Comparison of ENCODE assay signal across 22 mouse cellular contexts in the genomic region with DNA sequence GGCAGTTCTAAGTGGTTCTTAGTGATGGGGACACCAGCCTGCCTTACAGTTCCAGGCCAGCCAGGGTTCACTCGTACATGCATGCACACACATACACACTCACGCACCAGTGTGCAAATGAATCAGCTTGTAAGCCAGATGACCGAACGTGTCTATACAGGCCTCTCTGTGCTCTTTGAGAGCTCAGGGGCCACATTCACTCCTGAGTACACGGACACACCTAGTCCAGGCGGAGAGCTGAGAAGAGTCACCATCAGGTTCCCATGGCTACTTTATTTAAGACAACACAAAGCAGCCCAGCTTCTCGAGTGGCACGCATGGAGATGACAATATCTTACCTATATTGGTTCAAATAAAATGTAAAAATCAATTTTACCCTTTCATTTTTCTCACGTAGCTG. TPM values are rescaled to one million over a fixed set of nuclear protein-coding genes. Genes with fewer than 3 reads are reported as not detected.
DNase-seq lines count a peak whose midpoint lies in the region; ATAC-seq lines count a peak whose summit lies in the region.
"Had no signal": no experiment of that assay in that cellular context is flagged by ENCODE, and none has a peak within 500 bp of the region (broad histone marks: within the 10 kb centered on the region; RNA-seq: fewer than 3 reads in every experiment).

No protein-coding gene starts in this region.

- H3K4me1 ChIP-seq in lung, embryonic 15.5 days, result peaks cover 18% of the 10 kb centered on the region
- H3K4me1 ChIP-seq in stomach, embryonic 16.5 days (ENCODE audit: control insufficient read depth, insufficient read depth, low read length), result peaks cover 15% of the 10 kb centered on the region
- H3K4me1 ChIP-seq in midbrain, embryonic 16.5 days (ENCODE audit: control insufficient read depth, insufficient read depth, low read length), result peaks cover 13% of the 10 kb centered on the region

- no peak overlapping the region for H3K4me3 ChIP-seq in lung, embryonic 15.5 days
- no peak overlapping the region for H3K4me3 ChIP-seq in stomach, embryonic 16.5 days (replicated peaks; ENCODE audit: low read length)
- H3K4me3 ChIP-seq in midbrain, embryonic 16.5 days (ENCODE audit: low read depth, low read length), result no peak overlapping the region
- H3K4me3 ChIP-seq: forebrain, embryonic 10.5 days; forebrain, embryonic 13.5 days; gastrocnemius, adult 2 months; hindbrain, embryonic 12.5 days had no signal

- H3K36me3 ChIP-seq in lung, embryonic 15.5 days, result peaks cover 61% of the 10 kb centered on the region
- peaks cover 22% of the 10 kb centered on the region for H3K36me3 ChIP-seq in stomach, embryonic 16.5 days (ENCODE audit: control insufficient read depth, insufficient read depth, low read length)
- H3K36me3 ChIP-seq in midbrain, embryonic 16.5 days (ENCODE audit: control insufficient read depth, insufficient read depth, low read length), result peaks cover 34% of the 10 kb centered on the region

- peak overlapping the region; percentile 54 for H3K27ac ChIP-seq in lung, embryonic 15.5 days
- peak overlapping the region; percentile 65; the same call in 1 of the 2 replicates for H3K27ac ChIP-seq in stomach, embryonic 16.5 days (ENCODE audit: low read length)
- no peak overlapping the region for H3K27ac ChIP-seq in midbrain, embryonic 16.5 days (ENCODE audit: low read length)
- H3K27ac ChIP-seq: forebrain, embryonic 10.5 days; forebrain, embryonic 13.5 days; gastrocnemius, adult 2 months; hindbrain, embryonic 12.5 days; hindbrain, postnatal 0 days had no signal

- 81% methylated on average over 9 of the region's 9 CpGs for WGBS in lung, embryonic 15.5 days
- 76% methylated on average over 9 of the region's 9 CpGs for WGBS in stomach, embryonic 16.5 days
- WGBS in midbrain, embryonic 16.5 days, result 92% methylated on average over 9 of the region's 9 CpGs

- DNase-seq in cerebellum, adult 11-12 months, result peak; percentile 7
- no peak for DNase-seq in cerebellum, adult 8-10 months
- DNase-seq in lung, postnatal 10 days, result no peak
- peak; percentile 12 to 40 for DNase-seq in urinary bladder, adult 18-20 months (ENCODE audit: low spot score in 2 of 2)
- DNase-seq in urinary bladder, postnatal 14 days (ENCODE audit: low spot score), result no peak
- DNase-seq: adrenal gland, adult 8-10 months; adrenal gland, postnatal 25 days; cerebellum, adult 18-20 months; cerebellum, postnatal 25 days; gastrocnemius, adult 2 months; gastrocnemius, postnatal 14 days; heart, adult 11 months had no signal

- H3K9ac ChIP-seq in lung, embryonic 15.5 days, result no peak overlapping the region
- no peak overlapping the region for H3K9ac ChIP-seq in stomach, embryonic 16.5 days (ENCODE audit: low read length)
- no peak overlapping the region for H3K9ac ChIP-seq in midbrain, embryonic 16.5 days (ENCODE audit: low read depth, low read length)
- H3K9ac ChIP-seq: forebrain, embryonic 13.5 days; hindbrain, embryonic 12.5 days had no signal

- no peaks in the 10 kb centered on the region for H3K27me3 ChIP-seq in lung, embryonic 15.5 days
- H3K27me3 ChIP-seq in stomach, embryonic 16.5 days (ENCODE audit: control insufficient read depth, insufficient read depth, low read length), result no peaks in the 10 kb centered on the region
- H3K27me3 ChIP-seq in midbrain, embryonic 16.5 days (ENCODE audit: control insufficient read depth, insufficient read depth, low read depth, low read length), result no peaks in the 10 kb centered on the region
- H3K27me3 ChIP-seq: forebrain, embryonic 13.5 days; hindbrain, embryonic 12.5 days had no signal

- H3K4me2 ChIP-seq in lung, embryonic 15.5 days, result no peak overlapping the region
- H3K4me2 ChIP-seq in stomach, embryonic 16.5 days (ENCODE audit: low read depth, low read length), result no peak overlapping the region
- no peak overlapping the region for H3K4me2 ChIP-seq in midbrain, embryonic 16.5 days (ENCODE audit: low read length)
- H3K4me2 ChIP-seq: forebrain, embryonic 13.5 days; heart, embryonic 11.5 days; hindbrain, embryonic 12.5 days had no signal

- ATAC-seq in lung, embryonic 15.5 days (ENCODE audit: borderline replicate concordance, extremely low read depth, low FRiP score, low TSS enrichment), result no peak
- ATAC-seq in stomach, embryonic 16.5 days (ENCODE audit: insufficient read depth, low FRiP score), result no peak
- ATAC-seq in midbrain, embryonic 16.5 days, result no peak
- ATAC-seq: activated CD4-positive, CD25-positive, alpha-beta regulatory T cell, adult 4 months; forebrain, embryonic 13.5 days; forebrain, embryonic 16.5 days; hindbrain, postnatal 0 days had no signal

- no peaks in the 10 kb centered on the region for H3K9me3 ChIP-seq in lung, embryonic 15.5 days
- no peaks in the 10 kb centered on the region for H3K9me3 ChIP-seq in stomach, embryonic 16.5 days (replicated peaks; ENCODE audit: control insufficient read depth, low read length)
- no peaks in the 10 kb centered on the region for H3K9me3 ChIP-seq in midbrain, embryonic 16.5 days (replicated peaks; ENCODE audit: control insufficient read depth, low read length, poor library complexity, severe bottlenecking)
- H3K9me3 ChIP-seq: forebrain, embryonic 10.5 days; forebrain, embryonic 13.5 days; hindbrain, embryonic 12.5 days had no signal

RNA-seq across cellular contexts. Expression of gene Usp36, which starts 3.6 kb away (rescaled TPM):
- 17.7 and 19.4 TPM in 2 replicates for polyA plus RNA-seq in lung, embryonic 15.5 days (2015; fragmentation: Nextera tagmentation; extraction: Ambion mirVana)
- polyA plus RNA-seq in stomach, embryonic 16.5 days (2015; fragmentation: Nextera tagmentation; extraction: Ambion mirVana), result 18.0 and 18.2 TPM in 2 replicates
- polyA plus RNA-seq in midbrain, embryonic 16.5 days (2015; fragmentation: Nextera tagmentation; extraction: Ambion mirVana), result 17.7 and 18.8 TPM in 2 replicates

RNA-seq across cellular contexts. Expression of gene Cyth1, which starts 38.0 kb away (rescaled TPM):
- polyA plus RNA-seq in lung, embryonic 15.5 days (2015; fragmentation: Nextera tagmentation; extraction: Ambion mirVana), result 16.6 and 17.7 TPM in 2 replicates
- 10.6 and 12.2 TPM in 2 replicates for polyA plus RNA-seq in stomach, embryonic 16.5 days (2015; fragmentation: Nextera tagmentation; extraction: Ambion mirVana)
- 25.1 and 26.7 TPM in 2 replicates for polyA plus RNA-seq in midbrain, embryonic 16.5 days (2015; fragmentation: Nextera tagmentation; extraction: Ambion mirVana)

RNA-seq across cellular contexts. Expression of gene Cep295nl, which starts 55.9 kb away (rescaled TPM):
- 0.33 and 0.56 TPM in 2 replicates for polyA plus RNA-seq in lung, embryonic 15.5 days (2015; fragmentation: Nextera tagmentation; extraction: Ambion mirVana)
- polyA plus RNA-seq in stomach, embryonic 16.5 days (2015; fragmentation: Nextera tagmentation; extraction: Ambion mirVana), result 0.36 and 0.55 TPM in 2 replicates
- 0.10 and 0.15 TPM in 2 replicates for polyA plus RNA-seq in midbrain, embryonic 16.5 days (2015; fragmentation: Nextera tagmentation; extraction: Ambion mirVana)

Comparison
In these comparisons a context has a peak if more than half of its experiments do, and no peak if none do; other contexts are left out.
1. DNase-seq: peak in cerebellum, adult 11-12 months (single experiment) and urinary bladder, adult 18-20 months (2 of 2); none in cerebellum, adult 8-10 months (single experiment), lung, postnatal 10 days (single experiment) and urinary bladder, postnatal 14 days (single experiment).